Mouse (Mus musculus): ENCODE measurements around the gene Sema4c. TPM values are rescaled to one million over a fixed set of nuclear protein-coding genes. Genes with fewer than 3 reads are reported as not detected.

Gene Sema4c
- 20.6 and 21.9 TPM in 2 replicates for polyA plus RNA-seq (2012; rRNA removed)

DNA sequence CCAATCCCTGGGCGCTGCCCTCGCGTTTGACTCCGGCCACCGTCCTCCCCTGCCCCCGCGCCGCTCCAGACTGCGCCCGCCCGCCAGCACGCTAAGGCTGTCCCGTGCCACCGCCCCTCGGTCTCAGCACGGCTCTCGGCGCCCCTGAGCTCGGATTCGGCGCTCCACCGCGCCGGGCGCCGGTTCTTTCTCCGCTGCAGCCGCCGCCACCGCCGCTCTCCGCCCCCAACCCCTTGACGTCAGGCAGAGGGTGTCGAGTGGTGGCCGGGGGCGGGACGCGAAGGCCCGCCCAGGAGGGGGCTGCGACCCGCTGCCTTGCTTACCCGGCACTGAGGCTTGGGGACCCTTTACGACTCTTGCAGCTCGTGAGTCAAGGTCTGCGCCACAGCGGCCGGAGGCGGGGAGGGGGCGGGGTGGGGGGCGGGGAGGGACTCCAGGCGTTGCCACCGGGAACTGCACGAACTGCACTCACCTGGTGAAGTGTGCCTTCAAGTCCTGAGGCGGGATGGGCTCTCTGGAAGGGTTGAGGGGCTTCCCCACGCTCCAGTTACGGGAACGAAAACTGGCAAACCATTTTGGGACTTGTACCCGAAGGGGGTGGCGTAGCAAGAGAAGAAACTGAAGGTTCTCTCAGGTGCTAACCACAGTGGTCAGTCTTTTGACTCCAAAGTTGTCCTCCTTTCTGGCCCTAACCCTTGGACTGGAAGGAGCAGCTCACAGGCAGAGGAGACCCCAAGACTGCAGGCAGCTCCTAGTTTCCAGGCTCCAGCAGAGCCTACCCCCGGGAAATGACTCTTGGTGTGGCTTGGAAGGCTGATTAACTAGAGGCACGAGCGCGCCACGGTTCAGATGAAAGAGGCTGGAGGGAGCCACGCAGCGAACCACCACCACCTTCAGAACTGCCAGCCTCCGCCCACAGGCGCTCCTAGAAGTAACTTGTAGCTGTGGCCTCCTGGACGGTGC, at the start of gene Sema4c:
Sema4c (minus strand) TSS at position 319 of the 963 bp plus-strand sequence.
- DNase-seq (ENCODE audit: low read depth), result no peak

DNA sequence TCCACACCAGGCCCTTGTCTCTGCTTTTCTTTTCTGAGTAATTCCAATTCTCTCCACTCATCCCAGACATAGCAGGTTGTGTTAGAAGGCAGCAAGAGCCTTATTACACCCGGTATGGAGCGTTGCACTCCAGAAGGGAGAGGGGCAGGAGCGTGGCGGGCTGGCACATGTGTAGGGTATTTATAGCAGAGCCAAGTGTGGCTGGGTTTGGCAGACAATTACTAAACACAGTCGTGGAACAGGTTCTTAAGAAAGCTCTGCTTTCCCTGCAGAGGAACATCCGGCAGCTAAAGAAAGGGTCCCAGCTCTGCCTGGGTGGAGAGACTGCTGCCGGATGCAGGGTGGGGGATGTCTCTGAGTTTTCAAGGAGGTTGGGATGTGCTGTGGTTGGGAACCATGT, 48.8 kb upstream of the Sema4c start:
- no peak for DNase-seq (ENCODE audit: low read depth)

DNA sequence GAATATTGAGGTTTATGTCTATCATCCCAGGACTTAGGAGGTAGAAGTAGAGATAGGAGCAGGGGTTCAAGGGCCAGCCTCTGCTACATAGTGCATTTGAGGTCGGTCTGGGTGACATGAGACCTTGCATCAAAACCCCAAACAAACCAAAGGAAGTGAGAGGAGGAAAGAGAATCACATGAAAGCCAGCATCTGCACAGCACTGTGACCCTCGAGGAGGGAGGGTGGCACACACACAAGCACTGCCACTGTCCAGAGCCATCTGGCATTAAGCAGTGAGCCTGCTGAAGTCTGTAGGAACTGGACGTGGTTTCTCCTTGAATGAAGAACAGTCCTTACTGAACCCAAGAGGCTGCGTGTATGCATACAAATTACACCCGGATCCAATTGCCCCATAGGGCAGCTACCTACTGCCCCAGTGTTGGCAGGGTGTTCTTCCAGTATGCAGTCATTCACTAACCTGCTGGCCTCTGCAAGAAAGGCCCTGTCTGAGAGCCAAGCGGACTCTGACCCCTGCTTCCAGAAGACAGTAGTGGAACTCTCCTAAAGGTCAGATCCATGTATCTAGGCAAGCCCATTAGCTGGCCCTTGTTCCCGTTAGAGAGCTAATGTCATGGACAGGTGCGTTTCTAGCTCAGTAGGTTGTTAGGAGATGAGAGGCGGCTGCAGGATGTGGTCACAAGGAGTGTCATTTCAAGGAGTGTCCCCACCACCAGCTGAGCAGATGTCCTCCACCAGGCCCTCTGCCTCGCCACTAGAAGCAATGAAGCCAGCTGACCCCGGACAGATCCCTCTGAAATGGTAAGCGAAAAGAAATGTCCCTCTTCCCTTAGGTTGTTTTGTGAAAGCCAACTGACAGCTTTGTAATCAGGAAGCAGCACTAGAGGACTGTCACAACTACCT, 46.4 kb upstream of the Sema4c start:
- no peak for DNase-seq (ENCODE audit: low read depth)

DNA sequence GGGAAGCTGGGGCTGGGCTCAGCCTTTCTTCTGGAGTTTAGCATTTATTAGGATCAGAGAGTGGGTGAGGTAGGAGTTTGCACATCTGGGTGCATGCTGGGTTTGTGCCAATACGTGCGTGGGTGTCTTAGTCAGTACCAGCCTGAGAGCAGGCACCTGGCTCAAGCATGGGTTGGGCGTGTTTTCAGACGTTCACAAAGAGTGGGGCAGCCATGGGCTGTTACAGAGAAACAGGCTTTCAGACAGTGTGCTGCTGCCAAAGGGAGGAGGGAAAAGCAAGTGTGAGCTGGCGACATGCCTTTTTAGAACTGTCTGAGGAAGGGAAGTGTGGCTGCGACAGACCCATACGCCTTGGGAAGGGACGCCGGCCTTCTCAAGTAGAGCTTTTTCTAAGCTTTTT, 45.2 kb upstream of the Sema4c start:
- DNase-seq (ENCODE audit: low read depth), result no peak

DNA sequence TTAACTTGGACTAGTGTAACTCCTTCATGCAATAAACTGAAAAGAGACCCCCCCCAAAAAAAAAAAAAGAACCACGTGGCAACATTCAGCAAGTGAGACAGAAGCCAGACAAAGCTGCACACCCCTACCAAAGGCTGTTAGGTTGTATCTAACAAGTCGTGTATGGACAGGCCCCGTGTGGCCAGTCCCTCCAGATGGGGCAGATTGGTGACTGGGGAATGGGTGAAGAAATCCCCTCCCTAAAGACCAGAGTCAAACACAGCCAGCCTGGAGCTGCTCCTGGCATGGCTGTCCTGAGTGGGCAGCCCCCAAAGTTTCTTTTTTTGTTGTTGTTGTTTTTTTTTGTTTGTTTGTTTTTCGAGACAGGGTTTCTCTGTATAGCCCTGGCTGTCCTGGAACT, 44.1 kb upstream of the Sema4c start:
- no peak for DNase-seq (ENCODE audit: low read depth)

DNA sequence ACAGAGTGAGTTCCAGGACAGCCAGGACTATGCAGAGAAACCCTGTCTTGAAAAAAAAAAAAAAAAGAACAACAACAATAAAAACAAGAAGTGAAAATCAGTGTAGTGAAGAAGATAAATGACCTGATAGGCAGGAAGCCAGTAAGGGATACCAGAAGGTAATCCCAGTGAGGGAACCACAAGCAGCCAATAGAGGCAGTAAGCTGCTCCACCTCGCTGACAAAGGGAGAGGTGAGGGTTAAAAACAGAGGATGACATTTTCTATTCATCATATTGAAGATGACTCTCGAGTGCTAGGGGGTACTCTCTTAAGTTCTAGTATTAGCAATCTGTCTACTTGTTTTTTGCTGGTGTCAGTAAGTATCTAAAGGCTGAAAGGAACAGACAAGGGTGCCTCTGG, 40.3 kb upstream of the Sema4c start:
- no peak for DNase-seq (ENCODE audit: low read depth)

DNA sequence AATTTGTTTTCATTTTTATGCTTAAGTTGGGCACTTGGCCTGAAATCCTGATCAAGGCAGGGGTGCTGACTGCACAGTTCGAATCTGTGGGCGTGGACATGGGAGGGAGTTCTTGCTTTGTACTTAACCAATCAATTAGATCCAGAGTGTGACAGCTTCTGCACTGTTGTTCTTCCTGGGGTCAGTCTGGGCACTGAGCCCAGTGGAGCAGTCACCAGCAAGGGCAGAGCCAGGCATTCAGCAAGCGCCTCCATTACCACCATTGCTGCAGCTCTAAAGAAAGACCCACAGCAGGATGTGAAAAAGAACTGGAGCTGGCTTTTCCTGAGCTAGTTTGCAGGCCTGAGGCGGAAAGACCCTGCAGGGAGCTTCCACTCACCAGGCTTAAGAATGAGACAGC, 38.0 kb upstream of the Sema4c start:
- DNase-seq (ENCODE audit: low read depth), result no peak

DNA sequence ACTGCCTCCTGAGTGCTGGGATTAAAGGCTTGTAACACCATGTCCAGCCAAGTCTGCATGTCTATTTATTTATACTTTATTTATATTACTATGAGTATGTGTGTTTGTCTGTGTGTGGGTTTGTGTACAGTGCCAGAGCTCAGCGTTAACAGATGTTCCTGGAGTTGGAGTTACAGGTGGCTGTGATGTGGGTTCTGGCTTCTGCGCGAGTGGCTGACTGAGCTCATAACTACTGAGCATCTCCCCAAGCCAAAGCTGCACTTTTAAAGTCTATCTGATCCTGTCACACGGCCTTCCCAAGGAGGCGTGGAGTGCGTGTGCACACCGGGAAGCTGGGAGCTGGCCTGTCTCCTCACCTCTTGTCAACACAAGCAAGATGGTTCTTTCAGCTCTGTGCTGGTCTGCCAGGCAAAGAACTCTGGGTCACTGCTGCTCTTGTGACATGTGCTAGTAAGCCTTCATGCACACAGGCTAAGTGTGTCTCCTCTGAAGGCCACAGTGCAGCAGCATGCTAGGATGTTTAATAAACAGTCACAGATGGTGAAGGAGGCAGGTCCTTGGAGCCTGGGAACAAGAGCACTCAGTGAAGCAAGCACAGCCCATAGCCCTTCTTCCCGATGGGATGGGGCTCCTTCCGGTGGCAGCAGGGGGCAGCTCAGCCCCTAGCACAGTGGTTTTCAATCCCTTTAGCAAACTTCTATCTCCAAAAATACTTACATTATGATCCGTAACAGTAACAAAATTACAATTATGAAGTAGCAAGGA, 37.2 kb upstream of the Sema4c start:
- DNase-seq (ENCODE audit: low read depth), result no peak

DNA sequence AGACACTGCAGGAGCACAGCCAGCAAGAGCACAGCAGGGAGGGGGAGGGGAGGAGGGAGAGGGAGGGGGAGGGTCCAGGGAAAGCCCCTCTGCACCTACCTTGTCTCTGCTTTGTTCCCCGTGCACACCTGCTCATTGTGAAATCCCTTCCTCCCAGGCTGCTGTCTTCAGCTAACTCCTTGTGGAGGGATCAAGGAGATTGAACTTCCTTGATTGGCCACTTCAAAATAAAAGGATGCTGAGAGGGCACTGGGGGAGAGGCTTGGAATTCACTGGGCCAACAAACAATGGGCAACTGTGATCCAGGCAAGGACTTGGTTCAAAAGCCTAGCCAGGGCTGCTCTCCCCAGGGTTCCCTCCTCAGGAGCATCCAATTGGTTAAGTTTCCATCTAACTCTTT, 35.0 kb upstream of the Sema4c start:
- DNase-seq (ENCODE audit: low read depth), result no peak

DNA sequence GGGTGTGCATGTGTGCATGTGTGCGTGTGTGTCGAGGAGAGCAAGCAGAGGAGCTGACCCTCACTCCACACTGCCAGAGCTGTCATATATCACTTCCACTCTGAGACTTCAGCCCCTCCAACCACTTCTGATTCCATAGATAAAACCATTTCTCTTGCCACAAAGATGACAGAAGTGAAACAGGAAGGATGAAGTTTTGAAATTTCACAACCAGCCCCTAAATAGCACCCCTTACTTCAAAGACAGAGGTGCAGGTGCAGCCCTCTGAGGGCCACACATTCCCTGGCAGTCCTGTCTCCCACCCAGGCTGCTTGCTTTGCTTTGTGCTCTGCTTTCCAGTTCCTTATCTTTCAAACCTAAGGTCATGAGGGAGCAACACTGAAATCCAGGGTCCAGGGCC, 33.3 kb upstream of the Sema4c start:
- no peak for DNase-seq (ENCODE audit: low read depth)

DNA sequence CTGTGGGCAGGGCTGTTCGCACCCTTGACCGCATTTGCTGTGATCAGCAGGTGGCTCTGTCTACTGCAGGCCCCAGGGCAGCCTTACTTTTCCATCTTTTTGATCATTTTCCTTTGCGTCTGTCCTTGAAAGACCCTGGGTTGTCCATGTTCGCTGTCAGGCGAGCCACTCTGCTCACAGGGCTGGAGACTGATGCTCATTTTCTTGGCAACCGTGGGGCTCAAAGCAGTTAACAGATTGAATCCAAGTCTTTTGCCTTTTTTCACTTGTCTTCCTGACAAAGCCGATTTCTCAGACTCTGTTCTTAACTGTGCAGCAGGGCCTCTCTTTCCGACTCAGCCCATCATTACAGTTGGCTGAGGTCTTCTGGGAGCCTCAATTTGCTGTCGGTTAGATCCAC, 32.5 kb upstream of the Sema4c start:
- no peak for DNase-seq (ENCODE audit: low read depth)

DNA sequence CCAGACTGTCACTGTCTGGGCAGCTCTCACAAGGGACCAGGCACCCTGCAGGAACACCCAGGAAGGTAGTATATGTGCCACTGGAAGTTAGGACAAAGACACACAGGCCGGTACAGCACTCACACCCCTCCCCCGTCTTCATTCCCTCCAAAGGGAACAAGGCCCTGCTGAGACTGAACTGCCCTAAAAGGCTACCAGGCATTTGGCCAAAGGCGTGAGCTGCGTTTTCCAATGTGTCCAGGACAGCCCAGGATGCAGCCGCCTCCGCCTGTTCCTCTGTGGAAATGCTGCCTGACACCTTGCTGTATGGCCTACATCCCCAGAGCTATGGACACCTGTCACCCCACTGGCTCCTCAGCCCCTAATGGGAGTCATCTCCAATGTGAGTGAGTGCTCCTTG, 31.3 kb upstream of the Sema4c start:
- no peak for DNase-seq (ENCODE audit: low read depth)

DNA sequence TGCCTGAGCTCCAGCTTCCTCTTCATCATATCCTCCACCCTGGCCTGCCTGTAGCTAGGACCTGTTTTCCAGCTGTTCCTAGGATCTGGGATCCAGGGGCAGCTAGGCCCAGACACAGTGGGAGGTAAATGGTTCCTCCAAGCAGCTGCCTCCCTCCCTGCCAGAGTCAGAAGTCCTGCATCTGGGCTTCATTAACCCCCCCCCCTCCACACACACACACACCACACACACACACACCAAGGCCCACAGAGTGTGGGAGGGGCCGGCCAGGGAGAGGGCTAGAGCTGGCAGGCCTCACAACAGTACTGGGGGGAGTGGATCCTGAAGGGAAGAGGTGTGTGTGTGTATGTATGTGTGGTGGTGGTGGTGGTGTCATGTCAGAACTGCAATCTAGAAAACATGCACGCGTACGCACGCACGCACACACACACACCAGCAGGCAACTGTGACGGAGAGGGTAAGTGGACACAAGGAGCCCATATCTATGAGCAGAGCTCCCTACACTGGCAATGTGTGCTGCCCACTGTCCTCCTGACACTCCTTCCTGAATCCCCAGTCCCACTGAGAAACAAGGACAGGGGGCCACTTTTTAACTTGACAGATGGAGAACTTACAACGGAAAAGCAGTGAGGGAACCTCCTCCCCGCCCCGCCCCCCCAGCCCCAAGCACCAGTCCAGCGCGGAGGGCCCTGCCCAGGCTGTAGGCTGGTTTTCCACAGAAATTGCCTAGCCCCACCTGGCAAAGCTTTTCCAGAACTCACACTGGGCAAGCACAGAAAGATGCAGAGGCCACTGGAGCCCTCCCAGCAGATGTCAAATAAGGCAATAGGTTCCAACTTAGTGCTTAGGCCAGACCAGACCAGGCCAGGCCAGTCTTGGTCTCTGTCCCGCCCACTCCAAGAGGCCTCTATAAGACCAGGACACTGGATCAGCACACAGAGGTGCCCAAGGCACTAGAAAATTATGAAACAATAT, 30.6 kb upstream of the Sema4c start:
- no peak for DNase-seq (ENCODE audit: low read depth)

DNA sequence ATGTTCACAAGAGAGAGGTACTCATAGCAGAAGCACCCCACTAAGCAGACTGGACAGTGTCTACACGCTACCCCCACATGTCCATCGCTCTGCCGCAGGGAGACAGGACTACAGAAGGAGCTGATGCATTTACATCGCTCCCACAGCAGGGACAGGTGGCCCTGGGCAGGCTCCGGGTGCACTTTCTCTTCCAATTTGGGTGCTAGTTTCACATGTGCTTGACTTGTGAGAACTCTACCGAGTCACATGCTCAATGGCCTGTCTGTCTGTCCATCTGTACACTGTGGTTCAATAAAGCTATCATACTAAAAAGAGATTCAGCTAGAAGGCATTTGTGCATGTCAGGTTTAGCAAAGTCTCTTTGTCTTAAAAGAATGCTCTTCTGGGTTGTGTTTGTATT, 29.7 kb upstream of the Sema4c start:
- DNase-seq (ENCODE audit: low read depth), result no peak

DNA sequence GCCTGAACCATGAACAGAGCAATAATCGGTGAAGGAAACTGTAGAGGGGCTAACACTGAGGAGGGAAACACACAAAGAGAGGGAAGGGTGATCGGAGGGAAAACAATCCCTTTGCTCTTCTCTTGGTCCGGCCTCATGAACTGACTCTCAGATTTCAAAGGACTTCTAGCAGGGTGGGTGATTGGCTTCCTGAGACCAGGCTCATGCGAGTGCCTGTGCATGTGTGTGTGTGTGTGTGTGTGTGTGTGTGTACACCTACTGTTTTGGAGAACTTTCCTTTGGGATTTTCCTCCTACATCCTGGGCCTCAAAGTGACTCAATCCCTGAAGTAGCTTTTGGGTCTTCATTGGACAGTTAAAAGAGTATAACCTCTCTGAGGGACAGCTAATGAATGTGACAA, 28.1 kb upstream of the Sema4c start:
- no peak for DNase-seq (ENCODE audit: low read depth)

DNA sequence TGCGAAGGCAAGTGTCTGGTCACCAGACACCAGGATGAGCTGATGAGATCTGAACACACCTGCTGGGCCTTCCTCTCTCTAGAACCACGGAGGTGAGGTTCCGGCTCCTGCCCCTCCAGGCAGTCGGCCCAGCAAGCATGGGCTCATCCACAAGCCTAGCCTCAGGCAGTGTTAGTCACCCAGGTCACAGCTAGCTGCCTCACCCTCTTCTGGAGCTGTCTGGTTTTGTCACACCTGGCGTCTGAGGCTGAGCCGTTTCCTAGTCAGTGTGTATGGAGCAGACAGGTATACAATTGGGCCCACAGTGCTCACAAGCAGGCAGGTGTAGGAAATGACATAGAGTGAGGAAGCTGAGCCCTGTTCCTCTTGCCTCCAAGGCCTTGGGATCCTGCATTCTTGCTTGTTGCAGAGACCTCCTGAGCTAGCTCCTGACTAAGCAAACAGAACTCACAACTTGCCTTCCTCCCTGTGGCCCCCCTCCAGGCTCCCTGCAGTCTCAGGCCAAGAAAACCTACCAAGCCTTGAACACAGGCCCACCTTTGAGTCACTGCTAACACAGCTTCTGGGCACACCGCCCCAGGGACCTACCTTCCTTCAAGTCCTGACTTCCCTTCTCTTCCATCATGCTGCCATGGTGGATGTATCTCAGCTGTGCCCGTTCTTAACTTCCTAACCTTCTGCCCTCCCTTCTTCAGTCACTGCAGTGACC, 25.4 kb upstream of the Sema4c start:
- no peak for DNase-seq (ENCODE audit: low read depth)

DNA sequence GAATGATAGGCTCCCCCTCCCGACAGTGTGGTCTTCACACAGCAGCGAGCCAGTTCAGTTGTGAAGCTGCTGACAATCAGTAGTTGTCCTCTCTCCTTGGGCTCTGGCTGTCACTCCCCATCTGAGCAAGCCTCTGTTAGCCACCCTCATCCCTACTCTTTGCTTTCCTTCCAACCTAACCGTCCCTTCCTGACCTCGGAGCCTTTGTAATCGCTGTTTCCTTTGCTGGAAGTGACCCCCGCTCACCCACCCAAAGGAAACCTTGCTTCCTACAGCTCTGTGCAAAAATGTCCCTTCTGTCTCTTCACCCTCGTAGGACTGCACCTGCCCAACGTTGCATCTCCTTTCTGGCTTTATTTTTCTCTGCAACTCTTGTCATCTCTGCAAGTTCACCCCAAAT, 24.1 kb upstream of the Sema4c start:
- DNase-seq (ENCODE audit: low read depth), result no peak

DNA sequence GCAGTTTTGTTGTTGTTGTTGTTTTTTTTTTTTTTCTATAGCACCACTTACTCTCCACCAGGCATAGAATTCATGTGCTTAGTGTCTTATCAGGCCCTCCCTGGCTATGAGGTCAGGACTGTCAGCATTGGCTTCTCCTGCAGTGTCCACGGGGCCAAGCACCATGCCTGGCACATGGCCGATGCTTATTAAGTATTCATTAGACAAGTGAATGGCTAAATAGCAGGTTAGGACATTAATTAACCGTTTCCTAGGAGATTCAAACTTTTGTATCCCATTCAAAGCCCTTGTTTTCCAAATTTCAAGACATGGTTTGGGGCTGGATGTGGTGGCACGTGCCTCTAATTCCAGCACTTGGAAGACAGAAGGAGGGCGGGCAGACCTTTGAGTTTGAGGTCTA, 23.1 kb upstream of the Sema4c start:
- DNase-seq (ENCODE audit: low read depth), result no peak

DNA sequence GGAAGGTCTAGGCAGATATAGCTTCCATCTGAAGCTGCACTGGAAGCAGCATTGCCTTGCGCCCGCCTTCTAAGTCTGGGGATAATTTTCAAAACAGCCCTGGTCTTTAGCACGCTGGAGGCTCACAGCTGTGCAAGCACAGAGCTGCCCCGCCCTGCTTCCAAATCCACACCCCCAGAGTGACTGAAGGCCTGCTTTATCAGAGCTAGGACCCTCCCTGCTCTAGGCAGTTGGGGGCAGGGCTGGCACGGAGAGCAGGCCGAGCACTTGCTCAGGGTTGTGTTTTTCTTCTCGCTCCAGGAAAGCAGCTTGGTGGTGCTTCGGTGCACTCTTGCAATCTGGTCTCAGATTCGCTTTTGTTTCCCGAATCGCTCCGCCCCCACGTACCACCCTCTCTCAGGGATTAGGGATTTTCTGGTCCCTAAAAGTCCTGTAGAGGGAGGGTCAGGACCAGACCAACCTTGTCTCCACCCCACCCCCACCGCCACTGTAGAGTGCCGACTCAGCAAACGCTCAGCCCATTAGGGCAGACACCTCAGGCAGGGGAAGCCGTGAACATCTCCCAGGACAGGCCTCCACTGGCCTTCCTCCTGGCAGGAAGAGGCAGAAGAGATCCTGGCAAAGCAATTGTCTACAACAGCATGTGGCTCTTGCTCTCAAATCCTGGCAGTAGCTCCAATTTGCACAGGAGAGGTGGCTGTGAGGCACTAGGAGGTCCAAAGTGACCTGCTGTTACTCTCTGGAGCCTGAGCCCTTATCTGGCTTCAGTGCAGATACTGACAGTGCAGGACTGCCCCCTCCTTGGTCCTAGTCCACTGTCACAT, 22.4 kb upstream of the Sema4c start:
- DNase-seq (ENCODE audit: low read depth), result no peak
